Mouse (Mus musculus) forebrain, embryonic 10.5 days (tissue): ENCODE results near the gene Btbd3. TPM values are rescaled to one million over a fixed set of nuclear protein-coding genes. Genes with fewer than 3 reads are reported as not detected.

Experiments
- DNase-seq: peaks from one replicate; pipeline ENCODE4 v3.0.0-alpha.2; 2017; ENCODE audit warnings: low spot score; ENCODE audit errors: extremely low spot score
- H3K27ac ChIP-seq: fragments of 300-500 bp; sonication (generic); 2 replicates; pipeline ENCODE4 v1.5.1; 2016; ENCODE audit warnings: mild to moderate bottlenecking
- H3K27me3 ChIP-seq: fragments of 300-500 bp; sonication (generic); 2 replicates; pipeline ENCODE4 v1.6.1; 2016; ENCODE audit warnings: mild to moderate bottlenecking; ENCODE audit not compliant: poor library complexity, severe bottlenecking
- H3K36me3 ChIP-seq: fragments of 300-500 bp; sonication (generic); replicated peaks from 2 replicates; pipeline ENCODE4 v1.6.1; 2016; ENCODE audit warnings: mild to moderate bottlenecking, moderate library complexity
- H3K4me1 ChIP-seq: fragments of 300-500 bp; sonication (generic); 2 replicates; pipeline ENCODE4 v1.6.1; 2016
- H3K4me3 ChIP-seq: fragments of 300-500 bp; sonication (generic); 2 replicates; pipeline ENCODE4 v1.5.1; 2016; ENCODE audit warnings: mild to moderate bottlenecking, moderate library complexity
- H3K9me3 ChIP-seq: fragments of 300-500 bp; sonication (generic); 2 replicates; pipeline ENCODE4 v1.6.1; 2016; ENCODE audit warnings: mild to moderate bottlenecking, moderate library complexity
- WGBS: fragments of 180-500 bp; shearing (Covaris S2); methylation state at CpG from one replicate; pipeline ENCODE4 v1.1.7; 2016; 5-methylcytosine and 5-hydroxymethylcytosine counted together
- polyA plus RNA-seq: library from polyadenylated mRNA; unstranded; fragments of >200 nt; fragmentation: Nextera tagmentation; extraction: Ambion mirVana; gene quantifications from 2 replicates; pipeline ENCODE4 v1.2.1, GENCODE M21; 2016

Btbd3 gene
- polyA plus RNA-seq, 1 experiment from 2014 or later, result 12.2 TPM

DNA sequence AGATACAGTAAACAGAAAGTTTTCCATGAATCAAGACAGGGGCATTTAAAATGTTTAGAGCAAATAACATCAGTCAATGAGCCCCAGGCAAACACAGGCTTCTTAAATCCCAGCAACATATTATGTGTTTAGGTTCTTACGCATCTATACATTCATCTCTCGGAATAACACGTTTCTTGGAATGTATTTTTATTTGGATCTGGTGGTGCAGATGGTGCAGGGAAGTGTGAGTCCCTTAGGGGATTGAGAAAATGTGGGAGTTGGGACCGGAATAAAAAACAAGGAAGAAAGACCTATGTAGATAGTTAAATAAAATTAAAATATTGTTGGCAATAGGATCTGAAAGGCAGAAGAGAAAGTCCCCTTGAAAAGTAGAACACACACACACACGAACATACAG lies 361.1 kb downstream of the Btbd3 start:
- WGBS, result 94% methylated on average over 5 of the region's 5 CpGs
- Histone ChIP-seq H3K27ac (no peak overlapping the region), H3K36me3 (no peaks in the 10 kb centered on the region), H3K4me3 (no peak overlapping the region), H3K4me1 (no peaks in the 10 kb centered on the region), H3K27me3 (no peaks in the 10 kb centered on the region), H3K9me3 (no peaks in the 10 kb centered on the region)
- DNase-seq, result no peak
